Mouse (Mus musculus) embryonic fibroblast, embryonic 13.5 days (primary cell): Measurements from ENCODE around the gene Tmem253. TPM values are rescaled to one million over a fixed set of nuclear protein-coding genes. Genes with fewer than 3 reads are reported as not detected.

Experiments
- H3K27ac ChIP-seq: 2 replicates; pipeline ENCODE4 v1.5.1; 2012; ENCODE audit warnings: low read length, control low read depth, inconsistent platforms; ENCODE audit not compliant: insufficient read depth
- H3K4me1 ChIP-seq: 2 replicates; pipeline ENCODE4 v1.6.1; 2011; ENCODE audit warnings: low read length; ENCODE audit not compliant: control insufficient read depth, insufficient read depth
- H3K4me3 ChIP-seq: 2 replicates; pipeline ENCODE4 v1.5.1; 2011; ENCODE audit warnings: mild to moderate bottlenecking, control low read depth, low read length; ENCODE audit not compliant: insufficient read depth
- CTCF ChIP-seq: IDR thresholded peaks from 2 replicates; pipeline ENCODE4 v1.5.1; 2011; ENCODE audit warnings: mild to moderate bottlenecking, control low read depth, low read length, moderate library complexity, borderline replicate concordance; ENCODE audit not compliant: insufficient read depth
- POLR2A ChIP-seq: IDR thresholded peaks from 2 replicates; pipeline ENCODE4 v1.6.1; 2011; ENCODE audit warnings: low read depth, mild to moderate bottlenecking, control low read depth, low read length, moderate library complexity
- polyA plus RNA-seq: library from polyadenylated mRNA; stranded (reverse); fragments of >200 nt; gene quantifications from 2 replicates; pipeline ENCODE4 v1.2.4, GENCODE M21; 2011; ENCODE audit warnings: low read depth; ENCODE audit not compliant: missing spikeins, insufficient read length

The Tmem253 gene
- polyA plus RNA-seq, 1 experiment: not detected

DNA sequence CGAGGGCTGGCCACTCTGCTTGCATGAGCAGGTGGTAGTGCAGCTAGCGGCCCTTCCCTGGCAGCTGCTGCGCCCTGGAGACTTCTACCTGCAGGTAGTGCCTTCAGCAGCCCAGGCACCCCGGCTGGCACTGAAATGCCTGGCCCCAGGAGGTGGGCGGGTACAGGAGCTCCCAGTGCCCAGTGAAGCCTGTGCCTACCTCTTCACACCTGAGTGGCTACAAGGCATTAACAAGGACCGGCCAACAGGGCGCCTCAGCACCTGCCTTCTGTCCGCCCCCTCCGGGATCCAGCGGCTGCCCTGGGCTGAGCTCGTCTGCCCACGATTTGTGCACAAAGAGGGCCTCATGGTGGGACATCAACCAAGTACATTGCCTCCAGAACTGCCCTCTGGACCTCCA, 26.7 kb upstream of the Tmem253 start:
- no peak for TF ChIP-seq POLR2A
- no peak for TF ChIP-seq CTCF
- H3K4me3 ChIP-seq: no peak overlapping the region
- peaks cover 6% of the 10 kb centered on the region; the same call in 1 of the 2 replicates for H3K4me1 ChIP-seq
- no peak overlapping the region for H3K27ac ChIP-seq

DNA sequence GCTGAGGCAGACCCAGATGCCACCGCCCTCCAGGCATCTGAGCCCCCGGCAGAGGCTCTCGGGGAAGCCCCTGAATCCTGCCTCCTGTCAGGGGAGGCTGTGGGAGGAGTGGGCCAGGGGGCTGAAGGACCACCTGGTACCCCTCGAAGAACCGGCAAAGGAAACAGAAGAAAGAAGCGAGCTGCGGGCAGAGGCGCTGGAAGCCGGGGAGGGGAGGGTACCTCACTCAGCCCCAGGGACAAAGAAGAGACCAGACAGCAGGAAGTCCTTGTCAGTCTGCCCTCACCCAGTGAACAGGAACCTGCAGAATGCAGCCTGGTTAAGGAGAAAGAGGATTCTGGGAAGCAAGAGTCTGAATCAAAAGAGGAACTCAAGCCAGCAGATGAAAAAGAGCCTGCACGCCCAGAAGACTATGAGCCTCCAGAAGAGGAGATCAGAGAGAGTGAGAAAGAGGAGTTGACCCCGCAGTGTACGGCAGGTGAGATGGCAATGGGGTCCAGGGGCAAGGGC, 25.9 kb upstream of the Tmem253 start:
- H3K4me1 ChIP-seq: peaks cover 6% of the 10 kb centered on the region; the same call in 1 of the 2 replicates
- TF ChIP-seq POLR2A (no peak), CTCF (no peak)
- no peak overlapping the region for H3K4me3 ChIP-seq
- no peak overlapping the region for H3K27ac ChIP-seq

DNA sequence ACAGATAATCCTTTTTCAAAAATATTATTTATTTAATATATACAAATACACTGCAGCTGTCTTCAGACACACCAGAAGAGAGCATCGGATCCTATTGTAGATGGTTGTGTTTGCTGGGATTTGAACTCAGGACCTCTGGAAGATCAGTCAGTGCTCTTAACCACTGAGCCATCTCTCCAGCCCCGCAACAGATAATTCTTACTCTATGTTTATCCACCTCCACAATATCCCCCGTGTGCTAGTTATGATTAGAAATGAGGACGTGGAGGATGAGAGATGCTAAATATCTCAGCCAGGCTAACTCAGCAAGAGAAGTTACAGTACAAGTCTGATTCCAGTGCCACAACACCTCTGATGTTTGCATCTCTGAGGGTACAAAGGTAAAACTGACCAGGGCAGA, 21.0 kb upstream of the Tmem253 start:
- Histone ChIP-seq H3K4me3 (no peak overlapping the region), H3K4me1 (no peaks in the 10 kb centered on the region), H3K27ac (no peak overlapping the region)
- TF ChIP-seq CTCF (no peak), POLR2A (no peak)

DNA sequence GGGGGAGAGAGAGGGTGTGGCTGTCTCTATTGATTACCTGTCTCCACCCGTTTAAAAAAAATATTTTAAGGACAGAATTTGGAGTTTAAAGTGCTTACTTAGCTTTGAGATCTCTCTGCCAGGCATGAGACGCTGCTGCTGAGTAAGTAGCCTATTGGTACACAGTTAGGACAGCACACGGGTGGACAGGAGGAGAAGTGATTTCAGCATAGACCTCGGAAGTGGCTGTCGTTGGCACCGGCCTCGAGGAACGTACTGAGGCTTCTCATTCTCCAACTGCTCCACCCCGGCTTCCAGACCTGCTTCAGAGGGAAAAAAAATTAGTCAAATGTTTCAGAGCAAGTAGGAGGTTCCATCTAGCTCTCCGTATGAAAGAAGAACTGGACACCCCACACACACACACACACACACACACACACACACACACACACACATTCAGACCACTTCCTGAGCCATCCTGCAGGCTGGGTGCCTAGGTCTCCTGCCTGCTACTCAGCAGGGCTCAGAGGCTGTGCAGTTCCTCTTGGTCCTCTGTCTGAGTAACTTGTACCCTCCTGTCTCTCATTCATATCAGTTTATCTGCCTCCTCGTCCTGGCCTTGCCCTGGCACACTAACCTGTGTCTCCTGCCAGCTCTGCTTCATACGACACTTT, 20.1 kb upstream of the Tmem253 start:
- Histone ChIP-seq H3K4me3 (no peak overlapping the region), H3K27ac (no peak overlapping the region), H3K4me1 (no peaks in the 10 kb centered on the region)
- TF ChIP-seq POLR2A (no peak), CTCF (no peak)

DNA sequence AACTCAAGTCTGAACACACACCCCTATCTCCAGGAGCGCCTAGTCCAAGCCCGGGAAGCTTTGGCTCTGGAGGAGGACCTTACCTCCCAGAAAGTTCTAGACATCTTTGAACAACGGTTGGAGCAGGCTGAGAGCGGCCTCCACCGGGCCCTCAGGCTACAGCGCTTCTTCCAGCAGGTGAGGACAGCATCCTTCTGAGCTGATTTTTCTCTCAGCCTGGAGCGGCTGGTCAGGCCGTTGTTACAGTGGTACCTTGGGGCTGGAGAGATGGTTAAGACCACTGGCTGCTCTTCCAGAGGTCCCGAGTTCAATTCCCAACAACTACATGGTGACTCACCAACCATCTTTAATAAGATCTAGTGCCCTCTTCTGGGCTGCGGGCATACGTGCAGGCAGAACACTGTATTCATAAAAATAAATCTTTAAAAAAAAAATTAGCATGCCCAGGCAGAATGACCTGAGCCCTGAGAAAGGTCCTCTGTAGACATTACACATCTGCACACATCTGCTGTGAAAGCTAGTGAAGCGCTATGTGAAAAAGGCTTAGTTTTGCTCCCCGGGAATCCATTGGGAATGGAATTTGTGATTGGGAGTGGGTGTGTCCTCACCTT, 19.1 kb upstream of the Tmem253 start:
- Histone ChIP-seq H3K27ac (no peak overlapping the region), H3K4me3 (no peak overlapping the region), H3K4me1 (no peaks in the 10 kb centered on the region)
- TF ChIP-seq POLR2A (no peak), CTCF (no peak)

DNA sequence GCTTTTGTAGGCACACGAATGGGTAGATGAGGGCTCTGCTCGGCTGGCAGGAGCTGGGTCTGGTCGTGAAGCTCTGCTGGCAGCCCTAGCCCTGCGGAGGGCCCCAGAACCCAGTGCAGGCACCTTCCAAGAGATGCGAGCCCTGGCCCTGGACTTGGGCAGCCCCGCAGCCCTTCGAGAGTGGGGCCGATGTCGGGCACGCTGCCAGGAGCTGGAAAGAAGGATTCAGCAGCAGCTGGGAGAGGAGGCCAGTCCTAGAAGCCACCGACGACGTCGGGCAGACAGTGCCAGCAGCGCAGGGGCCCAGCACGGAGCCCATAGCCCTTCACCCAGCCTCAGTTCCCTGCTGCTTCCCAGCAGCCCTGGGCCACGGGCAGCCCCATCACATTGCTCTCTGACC, 18.6 kb upstream of the Tmem253 start:
- Histone ChIP-seq H3K27ac (no peak overlapping the region), H3K4me3 (no peak overlapping the region), H3K4me1 (no peaks in the 10 kb centered on the region)
- TF ChIP-seq CTCF: no peak
- no peak for TF ChIP-seq POLR2A

DNA sequence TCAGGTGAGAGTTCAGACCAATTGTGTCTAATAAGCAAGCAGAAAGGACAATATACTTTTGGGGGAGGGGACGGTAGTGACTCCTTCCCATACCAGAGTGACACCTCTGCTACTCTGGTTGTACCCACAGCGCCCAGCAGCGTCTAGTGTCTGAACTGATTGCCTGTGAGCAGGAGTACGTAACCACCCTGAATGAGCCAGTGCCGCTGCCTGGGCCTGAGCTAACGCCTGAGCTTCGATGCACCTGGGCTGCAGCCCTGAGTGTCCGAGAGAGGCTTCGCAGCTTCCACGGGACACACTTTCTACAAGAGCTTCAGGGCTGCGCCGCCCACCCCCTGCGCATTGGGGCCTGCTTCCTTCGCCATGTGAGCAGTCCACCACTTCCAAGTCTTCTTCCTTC, 18.0 kb upstream of the Tmem253 start:
- TF ChIP-seq CTCF (no peak), POLR2A (no peak)

DNA sequence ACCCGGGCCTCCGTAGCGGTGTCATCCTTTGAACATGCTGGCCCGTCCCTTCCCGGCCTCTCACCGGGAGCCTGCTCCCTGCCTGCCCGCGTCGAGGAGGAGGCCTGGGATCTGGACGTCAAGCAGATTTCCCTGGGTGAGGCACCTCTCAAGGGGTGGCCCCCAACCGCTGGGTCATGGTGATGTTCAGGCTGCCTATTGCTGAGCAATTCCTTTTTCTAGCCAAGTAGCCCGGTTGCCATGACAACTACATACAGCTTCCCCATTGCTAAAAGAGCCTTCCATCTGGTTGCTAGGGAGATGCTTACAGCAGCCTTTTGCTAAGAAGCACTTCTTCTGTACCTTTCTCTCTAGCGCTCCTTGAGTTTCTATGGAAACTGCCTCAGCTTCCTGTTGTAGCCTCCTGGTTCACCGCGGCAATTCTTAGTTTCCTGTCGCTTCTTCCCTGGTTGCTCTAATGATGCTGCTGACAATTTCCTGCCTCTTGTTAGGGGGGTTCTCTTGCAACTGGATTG, 11.4 kb upstream of the Tmem253 start:
- no peak overlapping the region for H3K4me3 ChIP-seq
- 0 out of 2 replicates have a peak, but pooled peaks cover 7% of the 10 kb centered on the region for H3K4me1 ChIP-seq
- no peak overlapping the region for H3K27ac ChIP-seq
- no peak for TF ChIP-seq CTCF

More for the DNA sequence above, 18.0 kb upstream of the Tmem253 start:
- H3K27ac ChIP-seq: no peak overlapping the region
- no peak overlapping the region for H3K4me3 ChIP-seq
- H3K4me1 ChIP-seq: no peaks in the 10 kb centered on the region

DNA sequence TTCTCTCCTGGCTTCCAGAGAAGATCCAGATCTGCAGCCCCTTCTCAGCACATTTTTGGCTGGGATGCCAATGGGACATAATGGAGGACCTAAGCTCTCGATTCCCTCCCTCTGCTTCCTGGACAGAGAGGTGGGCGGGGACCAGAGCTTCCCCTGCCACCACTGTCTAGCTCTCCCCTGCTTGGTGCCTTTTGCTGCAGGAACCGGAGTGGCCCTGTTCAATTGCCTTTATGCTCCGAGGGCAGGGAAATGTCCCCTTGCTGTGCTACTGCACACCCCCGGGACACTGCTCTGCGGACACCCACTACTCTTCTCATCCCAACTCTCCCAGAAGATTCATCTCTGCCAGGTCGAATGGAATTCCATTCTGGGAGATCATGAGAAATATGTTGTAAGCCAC, 10.3 kb upstream of the Tmem253 start:
- H3K27ac ChIP-seq: no peak overlapping the region
- H3K4me1 ChIP-seq: peaks cover 7% of the 10 kb centered on the region; the same call in 1 of the 2 replicates
- TF ChIP-seq POLR2A: no peak
- TF ChIP-seq CTCF: no peak
- no peak overlapping the region for H3K4me3 ChIP-seq

DNA sequence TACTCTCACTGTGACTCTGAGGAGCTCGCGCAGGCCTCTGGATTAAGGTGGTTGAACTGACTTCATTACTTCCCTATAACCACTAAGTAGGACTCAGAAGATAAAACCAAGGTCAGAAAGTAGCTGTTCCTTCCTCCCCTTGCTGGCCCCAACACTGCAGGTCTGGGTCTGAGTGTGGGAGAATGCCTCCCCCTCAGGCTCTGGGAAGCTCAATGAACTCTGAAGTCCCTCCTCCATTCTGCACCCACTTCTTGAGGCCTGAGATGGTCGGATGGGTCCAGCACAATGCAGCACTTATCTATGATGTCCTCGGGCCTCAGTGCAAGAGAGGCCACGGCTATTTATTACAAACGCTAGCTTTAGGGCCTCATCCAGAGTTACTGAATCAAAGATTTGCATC, 9.8 kb upstream of the Tmem253 start:
- Histone ChIP-seq H3K4me1 (peaks cover 12% of the 10 kb centered on the region), H3K27ac (no peak overlapping the region), H3K4me3 (no peak overlapping the region)
- TF ChIP-seq POLR2A (no peak), CTCF (no peak)
